Mouse (Mus musculus): ENCODE data around the gene Cbx6.
A peak's percentile ranks its signal among the peaks of the same experiment; 100 is the strongest.

DNA sequence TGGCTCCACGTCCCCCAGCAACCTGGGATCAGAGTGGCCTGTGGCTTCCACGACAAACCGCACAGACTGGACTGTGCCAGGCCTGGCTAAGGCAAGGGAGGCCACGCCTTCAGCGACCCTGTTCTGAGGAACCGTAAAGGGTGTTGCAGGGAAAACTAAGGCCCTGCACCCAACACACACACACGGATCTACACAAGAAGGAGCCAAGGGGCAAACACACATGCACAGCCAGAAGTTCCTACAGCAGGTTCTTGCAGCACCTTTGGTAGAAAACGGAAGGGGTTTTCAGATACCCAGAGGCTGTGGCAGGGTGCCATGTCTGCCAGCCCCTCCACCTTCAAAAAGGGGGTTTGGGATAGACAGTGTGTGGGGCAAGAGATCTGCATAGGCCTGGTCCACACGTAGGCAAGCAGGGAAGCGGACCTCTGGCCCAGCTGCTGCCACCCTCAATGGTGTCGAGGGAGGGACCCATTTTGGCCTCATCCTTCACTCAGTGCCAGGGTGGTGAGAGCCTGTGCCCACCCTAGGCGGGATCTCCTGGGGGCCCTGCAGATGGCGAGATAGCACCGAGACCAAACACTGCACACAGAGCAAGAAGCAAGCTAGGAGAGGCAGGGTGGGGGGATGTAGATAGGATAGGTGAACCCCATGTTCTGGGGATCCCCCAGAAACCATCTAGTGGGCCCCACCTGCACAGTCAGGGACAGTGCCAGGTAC lies 7.3 kb downstream of the Cbx6 start:
- TF ChIP-seq CTCF (IDR thresholded peaks at IDR 0.05; ENCODE audit: extremely low read depth, insufficient read depth, low read length) (no peak), POLR2A (IDR thresholded peaks at IDR 0.05; ENCODE audit: extremely low read depth, insufficient read depth, low read length) (0 out of 2 replicates have a peak, but pooled peaks have one; percentile 16)
